Mouse (Mus musculus) left cerebral cortex, postnatal 14 days (tissue): ENCODE measurements around the gene Zfp503. TPM values are rescaled to one million over a fixed set of nuclear protein-coding genes. Genes with fewer than 3 reads are reported as not detected.

Source experiments
- DNase-seq, 2 experiments: peaks; one replicate each; pipeline ENCODE4 v3.0.0; 2021 to 2022; ENCODE audit warnings: low spot score in 2 of 2, mixed read lengths in 1 of 2
- intact Hi-C: fragments of 180-260 bp; cut with DNase I; formaldehyde crosslinking; loops from one replicate; pipeline ENCODE4 v1.15.1; 2025
- long read RNA-seq, 2 experiments: library from polyadenylated mRNA; stranded (forward); transcript quantifications; one replicate each; pipeline ENCODE4 v2.0.0; 2021
- total RNA-seq, 2 experiments: library from RNA; stranded (reverse); gene quantifications; 2 replicates each; pipeline ENCODE4 v1.2.3; 2021

The Zfp503 gene
- total RNA-seq: 1 to 10 TPM; 1.7 to 3.6 TPM
- long read RNA-seq, experiment 1: 0 reads
- long read RNA-seq, experiment 2, partial matches to known transcripts: 2 of 2 reads
- long read RNA-seq, experiment 2, other reads (novel, unspliced or antisense): 0 of 2 reads

- no peak for DNase-seq
- intact Hi-C loops: loop anchor here (5.0 to 10.0 kb wide), 3 partner anchors 453 to 1415 kb away; no protein-coding TSS in a partner anchor
Observed at GRCm38 (mm10) chr14:21989291-21989913, at the start of gene Zfp503. TSS of gene Zfp503 (minus strand) at chr14:21989601.

DNA sequence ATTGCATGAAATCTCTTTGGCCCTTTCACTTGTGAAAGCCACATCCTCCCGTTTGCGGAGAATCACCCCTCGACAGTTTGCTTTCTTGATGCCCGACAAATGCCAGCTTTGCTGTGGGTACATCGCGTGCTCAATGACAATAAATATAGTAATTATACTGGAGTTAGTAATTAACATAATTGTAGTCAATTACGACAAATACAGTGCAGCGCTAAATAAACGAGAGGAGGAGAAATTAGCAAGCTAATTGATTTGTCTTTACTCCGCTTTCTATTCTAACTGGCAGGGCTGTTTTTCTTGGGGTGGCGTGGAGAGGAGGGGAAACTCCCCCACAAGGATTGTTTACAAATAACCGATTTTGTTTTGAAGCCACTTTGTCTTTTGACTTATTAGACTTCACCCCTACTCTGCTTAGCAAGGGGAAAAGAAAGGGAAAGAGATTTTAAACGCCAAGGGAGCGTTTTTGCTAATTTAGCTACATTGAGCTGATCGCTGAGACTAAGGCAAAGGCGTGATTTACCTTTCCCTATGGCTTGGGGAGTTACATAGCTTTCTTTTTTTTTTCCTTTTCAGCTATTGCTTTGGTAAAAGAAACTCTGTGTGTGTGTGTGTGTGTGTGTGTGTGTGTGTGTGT, 48.2 kb upstream of the Zfp503 start:
- intact Hi-C loops: no loop called here

GRCm38 (mm10) chr14:22036802-22037497, 47.5 kb upstream of the Zfp503 start:
- intact Hi-C loops: loop anchor here (1.0 kb wide), 1 partner anchor 17 kb away; no protein-coding TSS in a partner anchor
- no peak for DNase-seq

More for the DNA sequence above, 48.2 kb upstream of the Zfp503 start:
- no peak for DNase-seq

- intact Hi-C loops: loop anchor here (1.0 kb wide), 1 partner anchor 16 kb away; no protein-coding TSS in a partner anchor
Observed at GRCm38 (mm10) chr14:22036338-22036737, 46.9 kb upstream of the Zfp503 start.

GRCm38 (mm10) chr14:22035900-22036299, 46.5 kb upstream of the Zfp503 start:
- intact Hi-C loops: loop anchor here (1.0 kb wide), 1 partner anchor 16 kb away; no protein-coding TSS in a partner anchor
- no peak for DNase-seq

More at GRCm38 (mm10) chr14:22036338-22036737, 46.9 kb upstream of the Zfp503 start:
- DNase-seq: no peak

DNA sequence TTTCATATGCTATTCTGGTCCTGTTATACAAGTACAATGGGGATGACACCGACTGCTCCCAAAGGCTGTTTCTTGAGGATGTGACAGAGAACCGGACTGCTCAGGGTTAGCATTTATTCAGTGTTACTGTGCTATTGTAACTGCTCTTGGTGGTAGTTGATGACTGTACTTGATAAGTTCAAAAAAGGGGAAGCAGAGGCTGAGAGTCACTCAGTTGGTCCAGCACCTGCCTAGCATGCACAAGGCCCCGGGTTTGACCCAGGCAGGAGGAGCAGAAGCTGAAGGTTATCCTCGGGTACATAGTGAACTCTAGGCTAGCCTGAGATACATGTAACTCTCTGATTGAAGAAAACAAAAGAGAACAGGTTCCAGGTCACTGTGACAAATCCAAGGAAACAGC, 34.1 kb upstream of the Zfp503 start:
- intact Hi-C loops: no loop called here
- DNase-seq: no peak

GRCm38 (mm10) chr14:22020885-22021284, 31.5 kb upstream of the Zfp503 start:
- intact Hi-C loops: loop anchor here (1.0 kb wide), 1 partner anchor 15 kb away; no protein-coding TSS in a partner anchor
- peak; percentile 10 to 34 for DNase-seq

DNA sequence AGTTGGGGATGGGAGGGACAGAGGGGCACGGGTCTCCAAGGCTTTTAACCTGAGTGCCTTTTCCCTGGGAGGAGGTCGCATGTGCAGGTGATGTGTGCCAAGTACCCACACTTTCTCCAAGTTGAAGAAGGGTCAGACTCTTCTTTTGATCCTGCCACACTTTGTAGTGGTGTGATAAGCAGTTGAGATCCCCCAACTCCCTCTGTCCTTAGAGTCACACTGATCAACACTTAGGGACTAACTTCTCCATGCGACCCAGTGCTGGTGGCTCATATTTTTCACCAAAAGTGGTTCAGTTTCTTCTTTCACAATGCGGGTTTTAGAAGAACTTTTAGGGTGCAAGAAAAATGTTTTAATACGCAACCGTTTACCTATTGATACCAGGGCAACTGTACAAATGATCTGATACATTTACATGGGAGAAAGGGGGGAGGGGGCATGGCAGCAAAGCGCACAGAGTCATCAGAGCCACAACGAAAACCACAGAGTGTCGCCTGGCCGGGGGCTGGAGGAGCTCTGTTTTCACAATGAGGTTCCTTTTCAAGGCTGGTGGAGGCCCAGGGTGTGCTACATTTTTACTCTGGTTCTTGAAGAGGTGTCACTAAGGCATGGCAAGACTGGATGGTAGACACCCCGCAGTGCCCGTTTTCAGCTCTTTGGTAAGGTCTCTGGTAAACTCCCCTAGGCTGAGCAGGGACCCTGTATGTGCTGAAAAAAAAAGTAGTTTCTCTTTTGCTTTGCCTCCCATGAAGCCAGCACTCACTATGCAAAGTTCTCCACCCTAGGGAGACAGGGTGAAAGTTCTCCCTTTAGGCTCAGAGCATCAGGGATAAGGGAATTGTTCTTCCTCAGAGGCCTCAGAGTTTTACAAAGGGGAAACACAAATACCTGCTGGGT, 30.8 kb upstream of the Zfp503 start:
- DNase-seq: no peak
- intact Hi-C loops: loop anchor here (1.0 kb wide), 1 partner anchor 16 kb away; no protein-coding TSS in a partner anchor

DNA sequence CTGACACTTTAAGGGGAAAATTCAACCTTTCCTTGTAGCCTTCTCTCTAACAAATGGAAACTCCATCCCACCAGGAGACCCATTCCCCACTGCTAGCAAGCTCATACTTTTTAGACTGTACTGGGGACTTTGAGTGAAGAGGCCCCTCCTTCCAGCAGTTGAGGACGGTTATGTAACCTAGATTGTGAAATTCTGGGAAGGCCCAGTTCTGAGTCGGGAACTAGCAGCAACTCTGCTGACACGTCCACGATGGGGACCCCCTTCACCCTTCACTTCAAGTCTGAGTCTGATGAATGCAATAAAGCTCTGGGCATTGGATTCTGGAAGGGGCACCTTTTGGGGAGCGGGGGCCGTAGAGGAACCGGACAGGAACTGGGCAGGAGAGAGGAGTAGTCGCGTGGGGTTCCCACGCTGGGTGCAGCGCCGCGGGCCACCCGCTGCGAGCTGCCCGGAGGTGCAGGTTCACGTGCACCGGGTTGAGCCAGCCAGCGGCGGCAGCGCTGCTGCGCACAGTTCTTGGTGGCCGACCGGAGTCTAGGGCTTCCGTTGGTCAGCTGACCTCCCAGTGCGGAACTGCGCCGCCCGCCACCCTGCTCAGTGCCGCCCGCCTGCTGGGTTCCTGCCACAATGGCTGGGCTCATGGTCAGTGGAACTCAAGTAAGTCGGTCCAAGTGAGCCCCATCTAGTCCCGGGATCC, 30.0 kb upstream of the Zfp503 start, which contains the start of gene Lrmda:
Gene Lrmda, plus strand, starts transcription at position 461 of the 697 bp plus-strand sequence.
- DNase-seq: peak; percentile 27 to 51
- intact Hi-C loops: no loop called here

GRCm38 (mm10) chr14:22017011-22017410, 27.6 kb upstream of the Zfp503 start:
- DNase-seq: no peak
- intact Hi-C loops: no loop called here

- DNase-seq: no peak
- intact Hi-C loops: no loop called here
Observed at GRCm38 (mm10) chr14:22014781-22015180, 25.4 kb upstream of the Zfp503 start.

DNA sequence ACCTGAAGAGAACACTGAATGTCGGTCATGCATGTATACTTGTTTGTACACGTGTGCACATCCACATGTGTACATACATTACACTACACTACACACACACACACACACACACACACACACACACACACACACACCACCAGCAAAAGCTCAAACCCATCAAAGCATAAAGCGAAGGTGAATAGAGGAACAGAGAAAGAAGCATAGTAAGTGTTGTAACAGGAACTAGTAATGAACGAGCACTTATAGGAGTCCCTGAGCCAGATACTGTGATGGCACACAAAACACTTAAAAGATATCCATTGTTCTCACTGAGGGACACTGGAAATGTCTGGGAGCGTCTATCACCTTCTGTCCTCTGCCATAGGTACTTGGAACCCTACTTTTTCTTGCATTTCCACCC, 24.9 kb upstream of the Zfp503 start:
- intact Hi-C loops: no loop called here
- no peak for DNase-seq

DNA sequence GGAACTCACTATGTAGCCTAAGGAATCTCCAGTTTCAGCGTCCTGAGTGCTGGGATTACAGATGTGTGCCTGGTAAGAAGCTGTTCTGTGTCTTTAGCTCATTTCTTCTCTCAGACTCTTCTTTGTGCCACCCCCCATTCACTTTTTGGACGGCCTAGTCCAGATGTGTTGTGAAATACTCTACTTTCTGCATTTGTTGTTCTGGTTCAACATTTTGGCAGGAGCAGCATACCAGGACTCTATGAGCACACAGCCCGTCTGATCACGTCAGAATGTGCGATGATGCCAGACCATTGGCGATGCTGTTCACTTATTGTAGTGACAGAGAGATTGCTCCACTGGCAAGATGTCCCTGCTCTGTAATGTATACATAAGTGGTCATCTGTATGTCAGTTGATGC, 17.6 kb upstream of the Zfp503 start:
- DNase-seq: no peak
- intact Hi-C loops: no loop called here

DNA sequence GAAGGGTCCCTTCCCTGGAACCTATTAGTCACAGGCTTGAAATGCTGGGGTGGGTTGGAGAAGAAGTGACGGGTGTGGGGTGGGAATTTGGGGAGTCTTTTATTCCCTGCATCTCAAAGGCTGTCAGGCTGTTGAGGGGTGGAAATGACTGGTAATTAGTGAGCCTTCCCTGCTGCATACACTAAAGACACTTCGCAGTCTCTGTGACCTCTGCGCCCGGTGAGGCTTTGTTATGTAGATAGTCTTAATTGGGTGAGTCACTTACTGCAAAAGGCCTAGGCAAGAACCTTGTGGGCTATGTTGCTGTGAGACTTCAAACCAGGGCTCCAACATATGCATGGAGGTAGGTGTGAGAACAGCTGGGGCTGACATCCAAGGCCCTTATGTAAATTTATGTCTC, 15.5 kb upstream of the Zfp503 start:
- intact Hi-C loops: no loop called here
- DNase-seq: no peak

- intact Hi-C loops: no loop called here
Observed at GRCm38 (mm10) chr14:22003631-22004030, 14.2 kb upstream of the Zfp503 start.

GRCm38 (mm10) chr14:22003231-22003630, 13.8 kb upstream of the Zfp503 start:
- intact Hi-C loops: no loop called here

More at GRCm38 (mm10) chr14:22003631-22004030, 14.2 kb upstream of the Zfp503 start:
- no peak for DNase-seq

DNA sequence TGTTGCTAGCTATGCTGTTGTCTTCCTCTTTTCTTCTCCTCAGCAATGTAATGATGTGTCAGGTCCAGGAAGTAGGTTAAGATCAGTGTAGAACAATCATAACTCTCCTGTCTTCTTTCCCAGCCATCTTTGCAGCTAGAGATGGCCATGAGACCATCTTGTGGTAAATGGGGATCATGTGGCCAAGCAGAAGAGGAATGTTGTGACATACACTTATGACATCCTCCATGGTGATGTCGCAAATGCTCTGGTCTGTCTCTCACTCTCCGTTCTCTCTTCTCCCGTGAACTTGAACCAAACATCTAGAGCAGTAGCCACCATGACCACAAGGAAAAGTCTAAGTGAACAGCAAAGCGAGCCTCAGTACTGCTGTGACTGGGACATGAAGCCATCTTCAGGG, 10.2 kb upstream of the Zfp503 start:
- intact Hi-C loops: no loop called here
- DNase-seq: no peak

More at GRCm38 (mm10) chr14:22003231-22003630, 13.8 kb upstream of the Zfp503 start:
- no peak for DNase-seq

- intact Hi-C loops: no loop called here
- no peak for DNase-seq
Observed at GRCm38 (mm10) chr14:21995031-21995754, 5.8 kb upstream of the Zfp503 start.
